Mouse (Mus musculus): ENCODE measurements at regions not wholly inside any gene's neighbourhood (a gene's known extent, or its start where the extent isn't known, plus 50 kb on each side); places are given as distances from the start of the nearest gene placed in this dataset.

DNA sequence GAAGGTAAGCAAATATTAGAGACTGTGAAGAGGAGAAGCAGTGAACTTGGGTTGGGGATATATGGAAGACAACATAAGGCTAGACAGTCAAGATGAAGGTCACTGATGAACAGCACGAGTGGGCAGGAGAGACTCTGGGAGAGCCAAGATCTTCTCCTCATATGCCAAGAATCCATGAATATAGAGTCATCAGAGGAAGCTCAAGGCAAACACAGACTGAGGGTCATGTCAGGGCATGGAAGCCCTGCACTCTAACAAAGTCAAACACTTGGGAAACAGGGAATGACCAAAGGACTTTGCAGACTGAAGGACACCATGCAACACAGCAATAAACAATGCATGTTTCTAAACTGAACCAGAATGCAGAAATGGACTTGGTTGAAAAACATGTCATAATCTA is 351.4 kb downstream of the Hs3st3b1 start:
- DNase-seq (ENCODE audit: low read depth, low spot score): no peak

DNA sequence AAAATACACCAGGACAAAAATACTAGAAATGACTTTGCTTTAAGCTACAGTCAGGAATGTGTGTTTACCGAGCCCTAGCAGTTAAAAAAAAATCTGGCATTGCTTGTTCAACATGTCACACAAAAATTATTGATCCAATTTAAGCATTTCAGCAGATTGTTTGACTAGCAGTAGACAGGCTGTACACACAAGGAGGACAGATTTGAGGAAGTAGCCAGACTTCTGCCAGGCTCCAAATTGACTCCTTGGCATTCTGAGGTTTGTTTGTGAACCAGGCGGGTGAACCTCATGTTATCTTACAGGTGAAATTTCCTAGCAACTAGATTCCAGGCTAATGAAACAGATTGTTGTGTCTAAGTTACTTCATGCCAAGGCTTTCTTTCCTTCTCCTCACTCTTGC is 348.8 kb downstream of the Hs3st3b1 start:
- peak; percentile 50 for DNase-seq (ENCODE audit: low read depth, low spot score)

- no peak for DNase-seq (ENCODE audit: low read depth, low spot score)
Measured at GRCm38 (mm10) chr11:63583321-63583720, 338.8 kb downstream of the Hs3st3b1 start.

DNA sequence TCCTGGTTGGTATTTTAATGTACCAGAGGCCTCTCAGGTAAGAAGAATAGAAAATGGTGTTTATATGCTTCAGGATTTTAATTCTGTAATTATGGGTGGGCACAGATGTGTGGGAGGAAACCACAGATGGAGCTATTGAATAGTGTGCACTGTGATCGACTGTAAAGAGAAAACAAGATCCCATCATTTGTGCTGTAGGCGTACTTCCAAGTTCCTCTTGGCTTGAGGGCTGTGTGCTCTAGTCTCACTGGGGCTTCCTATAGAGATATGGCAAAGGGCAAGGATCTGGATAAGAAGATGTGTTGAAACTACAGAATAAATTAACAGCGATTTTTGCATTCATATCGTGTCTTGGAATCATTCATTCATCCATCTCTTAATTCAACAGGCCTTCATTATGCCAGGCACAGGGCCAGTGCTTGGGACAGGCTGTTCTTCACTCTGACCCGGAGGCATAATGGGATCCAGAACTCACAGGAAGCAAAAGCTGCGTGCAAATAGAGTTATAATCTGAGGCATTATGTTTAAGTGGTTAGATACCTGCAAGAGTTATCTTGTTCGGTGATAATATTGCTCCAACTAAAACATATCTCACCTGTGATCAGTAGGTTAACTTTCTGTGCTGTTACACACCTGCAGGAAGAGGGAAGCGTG is 336.7 kb downstream of the Hs3st3b1 start:
- DNase-seq (ENCODE audit: low read depth, low spot score): no peak

- DNase-seq (ENCODE audit: low read depth, low spot score): no peak
Measured at GRCm38 (mm10) chr11:63620220-63620619, 301.9 kb downstream of the Hs3st3b1 start.

- no peak for DNase-seq (ENCODE audit: low read depth, low spot score)
Measured at GRCm38 (mm10) chr11:63630336-63630735, 291.8 kb downstream of the Hs3st3b1 start.

- DNase-seq (ENCODE audit: low read depth, low spot score): no peak
Measured at GRCm38 (mm10) chr11:63657057-63657456, 265.0 kb downstream of the Hs3st3b1 start.

DNA sequence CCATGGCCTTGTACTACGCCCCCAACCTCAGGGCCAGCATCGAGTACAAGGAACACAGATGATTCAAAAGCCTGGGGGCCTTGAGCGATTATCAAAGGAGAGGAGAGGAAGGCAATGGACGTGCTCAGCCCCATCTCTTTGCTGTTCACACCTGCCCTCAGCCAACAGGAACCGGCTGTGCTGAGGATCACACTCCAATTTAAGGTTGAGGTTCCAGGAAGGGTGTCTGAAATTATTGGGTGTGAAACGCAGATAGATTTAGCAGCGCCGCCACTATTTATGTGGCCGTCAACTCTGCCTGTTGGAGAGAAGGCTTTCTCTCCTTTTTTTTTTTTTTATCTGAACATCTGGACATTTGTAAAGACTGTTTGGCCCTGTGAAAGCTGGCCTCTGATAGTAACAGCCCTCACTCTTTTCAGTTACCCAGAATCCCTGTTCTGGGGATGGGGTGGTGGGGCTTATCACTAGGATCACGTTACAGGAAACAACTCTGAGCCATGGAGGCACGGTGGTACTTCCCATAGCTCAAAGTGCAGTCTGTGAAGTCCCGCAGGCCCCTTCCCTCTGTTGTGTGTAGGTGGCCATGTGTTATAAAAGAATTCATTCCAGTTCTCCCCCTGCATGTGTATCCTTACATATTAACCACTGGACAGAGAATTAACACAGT is 256.7 kb downstream of the Hs3st3b1 start:
- no peak for DNase-seq (ENCODE audit: low read depth, low spot score)

DNA sequence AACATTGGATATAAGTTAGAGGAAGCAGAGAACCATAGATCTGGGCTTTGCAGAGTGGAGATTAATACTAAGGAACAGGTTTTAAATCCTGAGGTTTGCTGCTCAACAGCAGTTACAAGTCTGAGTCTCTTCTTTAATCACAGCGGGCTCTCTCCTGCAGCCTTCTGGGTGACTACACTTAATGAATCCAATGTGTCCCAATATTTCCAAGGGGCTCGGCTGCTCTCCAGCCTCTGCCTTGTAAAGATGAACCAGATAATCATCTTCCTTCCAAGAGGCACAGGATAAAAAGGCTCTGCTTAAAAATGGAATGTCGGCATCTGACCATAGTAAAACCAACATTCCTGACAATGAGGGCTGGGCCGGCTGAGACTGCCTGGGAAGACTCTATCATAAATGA is 251.6 kb downstream of the Hs3st3b1 start:
- DNase-seq (ENCODE audit: low read depth, low spot score): no peak

- no peak for DNase-seq (ENCODE audit: low read depth, low spot score)
Measured at GRCm38 (mm10) chr11:63671816-63672215, 250.3 kb downstream of the Hs3st3b1 start.

DNA sequence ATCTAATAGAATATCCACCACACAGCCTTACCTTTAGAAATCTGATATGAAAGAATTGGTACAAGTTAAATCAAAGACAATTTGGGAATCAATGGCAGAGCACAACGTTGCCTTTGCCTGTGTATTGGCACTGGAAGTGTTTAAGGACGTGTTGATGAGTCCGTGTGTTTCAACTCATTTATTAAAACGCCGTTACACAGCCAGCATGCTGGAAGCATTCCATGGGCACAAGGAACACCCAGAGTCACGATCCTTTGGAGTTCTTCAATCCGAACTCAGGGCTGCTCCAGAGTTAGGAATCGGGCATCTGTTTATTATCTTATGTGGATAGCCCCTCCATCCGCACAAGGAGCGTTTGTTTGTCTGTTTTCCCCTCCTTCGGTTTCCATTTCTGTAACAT is 244.2 kb downstream of the Hs3st3b1 start:
- DNase-seq (ENCODE audit: low read depth, low spot score): no peak

- DNase-seq (ENCODE audit: low read depth, low spot score): no peak
Measured at GRCm38 (mm10) chr11:63678382-63678905, 243.6 kb downstream of the Hs3st3b1 start.

DNA sequence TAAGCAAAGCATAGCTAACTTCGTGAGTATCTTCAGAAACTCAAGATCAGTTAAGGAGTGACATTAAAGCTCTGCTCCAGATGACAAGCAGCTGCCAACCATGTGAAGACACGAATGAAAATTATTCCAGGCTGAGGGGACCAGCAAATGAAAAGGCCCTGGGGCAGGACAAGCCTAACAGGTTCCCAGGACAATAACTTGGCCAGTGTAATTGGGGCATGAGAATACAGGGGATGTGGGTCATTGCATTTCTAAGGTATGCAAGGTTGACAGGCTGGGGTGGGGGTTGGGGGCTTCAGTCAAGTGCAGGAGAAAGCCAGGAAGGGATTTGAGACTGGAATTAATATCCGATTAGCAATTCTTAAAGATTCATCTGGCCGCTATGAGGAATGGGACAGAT is 242.6 kb downstream of the Hs3st3b1 start:
- no peak for DNase-seq (ENCODE audit: low read depth, low spot score)

- no peak for DNase-seq (ENCODE audit: low read depth, low spot score)
Measured at GRCm38 (mm10) chr11:63684228-63684980, 237.7 kb downstream of the Hs3st3b1 start.

GRCm38 (mm10) chr11:63691041-63691440 is 231.0 kb downstream of the Hs3st3b1 start:
- no peak for DNase-seq (ENCODE audit: low read depth, low spot score)

GRCm38 (mm10) chr11:63704995-63705580 is 217.0 kb downstream of the Hs3st3b1 start:
- DNase-seq (ENCODE audit: low read depth, low spot score): no peak

- DNase-seq (ENCODE audit: low read depth, low spot score): no peak
Measured at GRCm38 (mm10) chr11:63706057-63706456, 216.0 kb downstream of the Hs3st3b1 start.

GRCm38 (mm10) chr11:63707093-63707492 is 215.0 kb downstream of the Hs3st3b1 start:
- DNase-seq (ENCODE audit: low read depth, low spot score): no peak

DNA sequence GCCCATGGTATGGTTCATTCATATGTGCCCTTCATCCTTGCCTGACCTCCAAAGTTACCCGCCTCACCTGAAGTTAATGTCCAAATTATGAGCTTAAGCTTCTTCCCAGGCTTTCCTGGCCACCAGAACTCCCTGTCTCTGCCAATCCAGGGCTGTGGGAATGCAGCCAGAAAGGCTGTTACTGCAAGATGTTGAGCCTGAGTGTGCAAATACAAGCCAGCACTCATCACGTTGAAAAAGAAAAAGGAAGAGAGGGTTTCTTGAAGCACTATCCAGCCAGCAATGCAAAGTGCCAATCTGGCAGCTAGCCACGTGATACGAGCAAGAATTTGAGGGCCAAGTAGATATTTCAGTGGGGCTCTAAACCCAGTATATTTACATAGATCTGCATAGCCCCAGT is 213.7 kb downstream of the Hs3st3b1 start:
- peak; percentile 45 for DNase-seq (ENCODE audit: low read depth, low spot score)

DNA sequence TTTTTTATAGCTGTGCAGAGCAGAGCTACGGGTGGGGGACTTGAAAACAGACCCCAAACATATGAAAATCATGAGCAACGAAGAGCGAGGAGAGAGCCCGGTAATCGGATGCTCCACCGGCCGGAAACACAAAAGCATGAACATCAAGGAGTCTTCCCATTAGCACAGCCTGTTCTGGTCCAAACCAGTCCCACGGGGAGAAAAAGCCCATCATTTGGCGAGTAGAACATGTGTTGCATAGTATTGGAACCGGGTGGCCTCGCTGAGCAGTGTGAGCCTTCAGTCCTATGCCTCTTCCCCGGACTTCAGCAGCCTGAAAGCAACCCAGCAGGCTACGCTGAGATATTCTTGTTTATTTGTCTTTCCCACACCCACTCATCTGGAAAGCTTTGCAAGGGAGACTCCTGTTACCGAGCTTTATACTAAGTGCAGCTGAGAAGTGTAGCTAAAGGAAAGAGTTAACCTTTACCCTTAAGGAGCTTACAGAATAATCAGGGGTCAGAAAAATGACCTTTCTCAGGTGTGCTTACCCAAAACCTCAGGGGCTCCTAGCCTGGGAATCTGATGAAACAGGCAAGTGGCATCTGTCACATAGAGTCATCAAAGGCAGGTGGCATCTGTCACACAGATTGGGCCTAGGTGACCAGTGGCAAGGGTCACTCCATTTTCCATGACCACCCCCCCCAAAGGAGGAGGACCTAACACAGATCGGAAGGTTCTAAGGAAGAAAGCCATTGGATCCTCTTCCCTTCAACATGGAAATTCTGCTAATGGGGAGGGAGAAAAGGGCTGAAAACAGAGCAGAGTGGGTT is 209.8 kb downstream of the Hs3st3b1 start:
- DNase-seq (ENCODE audit: low read depth, low spot score): no peak

- no peak for DNase-seq (ENCODE audit: low read depth, low spot score)
Measured at GRCm38 (mm10) chr11:63722261-63722660, 199.8 kb downstream of the Hs3st3b1 start.
